ENCODE assay signal across 27 mouse cellular contexts in the genomic region with DNA sequence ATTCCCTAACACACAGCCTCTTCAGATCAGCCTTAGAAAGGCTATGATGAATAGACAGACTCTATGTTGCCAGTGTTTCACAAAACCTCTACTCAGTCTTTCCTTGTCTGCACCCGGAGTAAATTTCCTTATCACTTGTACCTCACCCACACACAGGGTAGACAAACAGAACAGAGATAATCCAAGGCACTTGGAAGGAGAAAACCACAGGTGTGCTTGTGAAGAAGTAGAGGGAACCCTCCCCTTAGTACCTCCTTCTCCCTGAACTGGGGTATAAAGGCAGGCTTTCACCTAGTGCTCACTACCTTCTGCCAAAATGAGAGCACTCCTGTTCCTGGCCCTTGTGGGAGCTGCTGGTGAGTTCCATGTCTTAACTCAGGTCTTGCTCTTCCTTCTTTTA. TPM values are rescaled to one million over a fixed set of nuclear protein-coding genes. Genes with fewer than 3 reads are reported as not detected.
"Had no signal": no experiment of that assay in that cellular context is flagged by ENCODE, and none has a peak within 500 bp of the region (broad histone marks: within the 10 kb centered on the region; RNA-seq: fewer than 3 reads in every experiment).

A gene (plus strand): TSS at position 301 of the 400 bp plus-strand sequence.

- H3K27me3 ChIP-seq: heart, embryonic 13.5 days; heart, embryonic 15.5 days; hindbrain, embryonic 13.5 days; hindbrain, embryonic 15.5 days; limb, embryonic 13.5 days; limb, embryonic 15.5 days had no signal

- H3K4me3 ChIP-seq: heart, adult 2 months; heart, embryonic 13.5 days; heart, embryonic 15.5 days; hindbrain, embryonic 13.5 days; hindbrain, embryonic 15.5 days; limb, embryonic 13.5 days; limb, embryonic 15.5 days had no signal

- H3K4me1 ChIP-seq: heart, embryonic 13.5 days; heart, embryonic 15.5 days; hindbrain, embryonic 13.5 days; hindbrain, embryonic 15.5 days; limb, embryonic 13.5 days; limb, embryonic 15.5 days had no signal

- H3K9ac ChIP-seq: forebrain, postnatal 0 days; heart, embryonic 13.5 days; heart, embryonic 15.5 days; hindbrain, embryonic 13.5 days; hindbrain, embryonic 15.5 days; limb, embryonic 13.5 days; limb, embryonic 15.5 days had no signal

- H3K4me2 ChIP-seq: heart, embryonic 11.5 days; heart, embryonic 13.5 days; heart, embryonic 15.5 days; hindbrain, embryonic 13.5 days; hindbrain, embryonic 15.5 days; limb, embryonic 13.5 days; limb, embryonic 15.5 days had no signal

- ATAC-seq: forebrain, postnatal 0 days; hindbrain, postnatal 0 days had no signal

- DNase-seq: forebrain, postnatal 0 days; gastrocnemius, postnatal 14 days; gastrocnemius, postnatal 36 days; heart, adult 11 months; heart, adult 2 months; heart, postnatal 14 days; heart, postnatal 36 days; kidney, adult 18-20 months; kidney, adult 8-10 months; kidney, postnatal 10 days; kidney, postnatal 25 days; layer of hippocampus, adult 9-11 months; layer of hippocampus, postnatal 36 days; left cerebral cortex, postnatal 4 days had no signal

- H3K9me3 ChIP-seq: heart, embryonic 13.5 days; heart, embryonic 15.5 days; hindbrain, embryonic 13.5 days; hindbrain, embryonic 15.5 days; limb, embryonic 13.5 days; limb, embryonic 15.5 days had no signal

- H3K27ac ChIP-seq: heart, adult 2 months; heart, embryonic 13.5 days; heart, embryonic 15.5 days; hindbrain, embryonic 13.5 days; hindbrain, embryonic 15.5 days; hindbrain, postnatal 0 days; limb, embryonic 13.5 days; limb, embryonic 15.5 days had no signal

- H3K36me3 ChIP-seq: heart, embryonic 13.5 days; heart, embryonic 15.5 days; hindbrain, embryonic 13.5 days; hindbrain, embryonic 15.5 days; limb, embryonic 13.5 days; limb, embryonic 15.5 days had no signal

RNA-seq across cellular contexts. Expression of the gene that starts here (rescaled TPM):
- polyA plus RNA-seq: forebrain, postnatal 0 days; heart, embryonic 11.5 days; heart, embryonic 13.5 days; heart, embryonic 15.5 days; heart, postnatal 0 days; hindbrain, embryonic 11.5 days; hindbrain, embryonic 13.5 days; hindbrain, embryonic 15.5 days; hindbrain, postnatal 0 days; kidney, embryonic 14.5 days; kidney, embryonic 16.5 days; limb, embryonic 11.5 days; limb, embryonic 13.5 days; limb, embryonic 15.5 days had no signal
